14 mouse cellular contexts compared by ENCODE assay signal in genomic region chr19:21731887-21732286, GRCm38 (mm10). TPM values are rescaled to one million over a fixed set of nuclear protein-coding genes. Genes with fewer than 3 reads are reported as not detected.
DNase-seq lines count a peak whose midpoint lies in the region.
"Had no signal": no experiment of that assay in that cellular context is flagged by ENCODE, and none has a peak within 500 bp of the region (broad histone marks: within the 10 kb centered on the region; RNA-seq: fewer than 3 reads in every experiment).

No protein-coding gene starts in this region.

- DNase-seq in heart, adult 11 months, result peak; percentile 40
- no peak for DNase-seq in heart, postnatal 4 days
- DNase-seq in NIH3T3 (ENCODE audit: low read depth), result peak; percentile 20
- DNase-seq in left cerebral cortex, postnatal 10 days (ENCODE audit: extremely low spot score in 1 of 2, low spot score in 2 of 2), result no peak
- DNase-seq in urinary bladder, postnatal 36 days (ENCODE audit: low spot score in 2 of 2), result no peak
- DNase-seq: adrenal gland, adult 8-10 months; adrenal gland, postnatal 14 days; adrenal gland, postnatal 36 days; cerebellum, adult 11-12 months; cerebellum, adult 2 months; cerebellum, adult 9-10 months; cerebellum, postnatal 10 days; cerebellum, postnatal 25 days; forebrain, postnatal 0 days had no signal

- intact Hi-C loops in left cerebral cortex, postnatal 10 days (cut with DNase I), result loop anchor here (10.0 kb wide), 1 partner anchor 573 kb away; no protein-coding TSS in a partner anchor

RNA-seq across cellular contexts. Expression of gene Cemip2, which starts 46.3 kb away (rescaled TPM):
- total RNA-seq in heart, postnatal 4 days (2021), result 10 to 100 TPM; 47.6 to 53.6 TPM
- total RNA-seq in left cerebral cortex, postnatal 10 days (2021), result 10 to 100 TPM; 17.2 TPM

Comparison
In these comparisons a context has a peak if more than half of its experiments do, and no peak if none do; other contexts are left out.
1. DNase-seq: peak in heart, adult 11 months (single experiment) and NIH3T3 (single experiment); none in heart, postnatal 4 days (single experiment), left cerebral cortex, postnatal 10 days (0 of 2) and urinary bladder, postnatal 36 days (0 of 2).